Mouse (Mus musculus): Measurements from ENCODE around the gene Tmem135.

- no peak for TF ChIP-seq CTCF (IDR thresholded peaks at IDR 0.05; ENCODE audit: extremely low read depth, insufficient read depth, low read length)
- TF ChIP-seq POLR2A (IDR thresholded peaks at IDR 0.05; ENCODE audit: extremely low read depth, insufficient read depth, low read length): no peak
Measured at GRCm38 (mm10) chr7:89181285-89181684, 222.7 kb downstream of the Tmem135 start.
